Mouse (Mus musculus): Measurements from ENCODE around the gene Hmgb1.

DNA sequence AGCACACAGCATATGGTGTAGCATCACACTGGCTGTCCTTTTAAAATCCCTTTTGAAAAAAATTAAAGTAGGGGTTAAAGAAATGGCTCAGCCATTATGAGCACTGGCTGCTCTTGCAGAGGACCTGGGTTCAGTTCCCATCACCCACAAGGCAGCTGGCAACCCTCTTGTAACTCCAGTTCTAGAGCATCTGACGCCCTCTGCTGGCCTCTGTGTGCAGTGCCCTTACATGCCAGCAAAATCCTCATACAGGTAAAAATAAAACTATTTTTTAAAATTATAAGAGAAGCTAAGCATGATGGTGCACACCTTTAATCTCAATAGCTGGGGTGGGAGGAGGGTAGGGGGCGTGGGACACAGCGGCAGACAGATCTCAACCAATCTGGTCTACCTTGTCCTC is 147.4 kb downstream of the Hmgb1 start:
- TF ChIP-seq CTCF (IDR thresholded peaks at IDR 0.05; ENCODE audit: low read depth, low read length) (peak; percentile 35), EP300 (IDR thresholded peaks at IDR 0.05; ENCODE audit: insufficient read depth, low read depth, low read length) (no peak), POLR2A (IDR thresholded peaks at IDR 0.05; ENCODE audit: insufficient read depth, low read length) (no peak)
